16 mouse cellular contexts compared by ENCODE assay signal in the genomic region with DNA sequence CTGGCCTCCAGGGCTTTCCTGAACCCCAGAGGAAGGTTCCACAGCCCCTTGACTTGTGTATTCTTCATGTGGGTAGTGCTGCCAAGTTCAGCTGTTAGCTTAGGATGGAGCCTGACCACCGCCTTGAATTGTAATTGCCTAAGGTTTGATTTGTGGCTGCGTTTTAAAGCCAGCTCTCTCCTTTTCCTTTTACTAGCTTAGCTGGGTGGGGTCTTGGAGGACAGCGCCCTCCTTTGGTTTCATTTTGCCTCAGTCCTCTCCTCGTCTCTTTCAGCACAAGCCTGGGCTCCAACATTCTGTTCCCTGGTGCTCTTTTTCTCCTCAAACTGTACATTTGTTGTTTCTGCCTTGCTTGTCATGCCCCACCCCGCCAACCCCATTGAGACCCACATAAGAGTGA.
"Had no signal": no experiment of that assay in that cellular context is flagged by ENCODE, and none has a peak within 500 bp of the region (broad histone marks: within the 10 kb centered on the region; RNA-seq: fewer than 3 reads in every experiment).

No protein-coding gene starts in this region.

- H3K4me2 ChIP-seq: neural tube, embryonic 13.5 days; neural tube, embryonic 15.5 days; stomach, embryonic 15.5 days had no signal

- H3K4me1 ChIP-seq: neural tube, embryonic 13.5 days; neural tube, embryonic 15.5 days; stomach, embryonic 15.5 days had no signal

- H3K9me3 ChIP-seq: neural tube, embryonic 13.5 days; stomach, embryonic 15.5 days had no signal

- H3K27me3 ChIP-seq: neural tube, embryonic 13.5 days; neural tube, embryonic 15.5 days; stomach, embryonic 15.5 days had no signal

- H3K27ac ChIP-seq: neural tube, embryonic 13.5 days; neural tube, embryonic 15.5 days; stomach, embryonic 15.5 days; stomach, postnatal 0 days had no signal

- H3K9ac ChIP-seq: neural tube, embryonic 13.5 days; neural tube, embryonic 15.5 days; stomach, embryonic 15.5 days had no signal

- H3K4me3 ChIP-seq: neural tube, embryonic 13.5 days; neural tube, embryonic 15.5 days; stomach, embryonic 15.5 days had no signal

- DNase-seq: retina, postnatal 1 day; right cerebral cortex, adult 18-20 months; right cerebral cortex, postnatal 14 days; right cerebral cortex, postnatal 25 days; right cerebral cortex, postnatal 4 days; spleen, adult 18-20 months; thymus, adult 18-20 months; thymus, adult 2 months; thymus, postnatal 14 days; thymus, postnatal 25 days; thymus, postnatal 36 days; thymus, postnatal 4 days had no signal

- H3K36me3 ChIP-seq: neural tube, embryonic 13.5 days; neural tube, embryonic 15.5 days; stomach, embryonic 15.5 days had no signal
